Mouse (Mus musculus) kidney, adult 11 months (tissue): ENCODE results near the gene Med21.

ENCODE experiments used
- DNase-seq: peaks from one replicate; pipeline ENCODE4 v3.0.0; 2022

Gene Med21

GRCm38 (mm10) chr6:146685781-146686308 lies 43.5 kb downstream of the Med21 start:
- no peak for DNase-seq

GRCm38 (mm10) chr6:146686463-146687196 lies 44.3 kb downstream of the Med21 start:
- no peak for DNase-seq

GRCm38 (mm10) chr6:146688010-146688409 lies 45.7 kb downstream of the Med21 start:
- no peak for DNase-seq

GRCm38 (mm10) chr6:146688861-146689260 lies 46.5 kb downstream of the Med21 start:
- DNase-seq: no peak

GRCm38 (mm10) chr6:146697767-146698166 lies 55.4 kb downstream of the Med21 start:
- no peak for DNase-seq

- DNase-seq: no peak
These were observed 56.0 kb downstream of the Med21 start for GRCm38 (mm10) chr6:146698376-146698775.
